8 mouse cellular contexts compared by ENCODE assay signal in the genomic region with DNA sequence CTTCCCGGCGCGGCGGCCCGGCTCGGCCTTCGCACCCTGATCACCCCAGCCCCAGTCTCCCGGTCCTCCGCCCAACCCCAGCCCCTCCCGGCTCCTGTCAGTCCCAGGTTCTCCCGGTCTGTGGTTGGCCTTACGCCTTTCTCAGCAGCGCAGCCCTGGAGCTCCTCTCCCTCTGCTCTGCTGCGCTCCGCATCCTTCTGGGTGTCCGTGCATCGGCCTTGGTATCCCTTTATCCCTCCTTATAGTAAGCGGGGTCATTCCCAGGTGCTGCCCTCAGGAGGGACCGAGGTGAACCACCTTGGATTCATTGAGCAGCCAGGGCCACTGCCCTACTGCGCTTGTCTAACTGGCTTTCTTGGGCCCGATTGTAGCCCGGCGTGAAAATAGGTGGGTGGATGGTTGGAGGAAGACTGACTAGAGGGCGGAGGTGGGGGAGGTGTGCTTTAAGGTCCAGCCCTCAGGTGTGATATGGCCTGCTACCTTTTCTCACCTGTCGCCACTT. TPM values are rescaled to one million over a fixed set of nuclear protein-coding genes. Genes with fewer than 3 reads are reported as not detected.
DNase-seq lines count a peak whose midpoint lies in the region; ATAC-seq and TF ChIP-seq lines count a peak whose summit lies in the region.

No protein-coding gene starts in this region.

- H3K79me2 ChIP-seq in C2C12 (ENCODE audit: control insufficient read depth, insufficient read depth): peaks cover 91% of the 10 kb centered on the region

- peaks cover 21% of the 10 kb centered on the region for H3K36me3 ChIP-seq in heart, embryonic 12.5 days
- H3K36me3 ChIP-seq in C2C12 (ENCODE audit: control insufficient read depth, insufficient read depth): peaks cover 25% of the 10 kb centered on the region
- no peaks in the 10 kb centered on the region; the same call in 1 of the 2 replicates for H3K36me3 ChIP-seq in hindbrain, postnatal 0 days (ENCODE audit: insufficient read depth, low read length)

- H3K27ac ChIP-seq in heart, embryonic 12.5 days (ENCODE audit: poor library complexity, severe bottlenecking): peak overlapping the region; percentile 86
- H3K27ac ChIP-seq in hindbrain, postnatal 0 days: peak overlapping the region; percentile 95

- intact Hi-C loops in heart, postnatal 25 days (cut with DNase I): loop anchor here (10.0 kb wide), 1 partner anchor 364 kb away; a partner anchor contains a TSS

- H3K9me3 ChIP-seq in heart, embryonic 12.5 days (replicated peaks): no peaks in the 10 kb centered on the region
- no peaks in the 10 kb centered on the region for H3K9me3 ChIP-seq in hindbrain, postnatal 0 days (ENCODE audit: low read length)

- H3K79me3 ChIP-seq in C2C12 (ENCODE audit: low read depth): peaks cover 54% of the 10 kb centered on the region

- peak overlapping the region; percentile 94 for H3K9ac ChIP-seq in heart, embryonic 12.5 days
- H3K9ac ChIP-seq in hindbrain, postnatal 0 days (replicated peaks; ENCODE audit: low read length): peak overlapping the region; percentile 83

- H3K4me1 ChIP-seq in heart, embryonic 12.5 days (replicated peaks): peaks cover 51% of the 10 kb centered on the region
- H3K4me1 ChIP-seq in hindbrain, postnatal 0 days (ENCODE audit: insufficient read depth, low read length): peaks cover 32% of the 10 kb centered on the region

- no peaks in the 10 kb centered on the region for H3K27me3 ChIP-seq in heart, embryonic 12.5 days (replicated peaks)
- no peaks in the 10 kb centered on the region for H3K27me3 ChIP-seq in C2C12 (ENCODE audit: control insufficient read depth, insufficient read depth, insufficient read length)
- H3K27me3 ChIP-seq in hindbrain, postnatal 0 days (ENCODE audit: insufficient read depth, low read length): no peaks in the 10 kb centered on the region

- 1% methylated on average over 25 of the region's 25 CpGs for WGBS in heart, embryonic 12.5 days
- WGBS in hindbrain, postnatal 0 days: 1% methylated on average over 22 of the region's 25 CpGs

- peak; percentile 48 for ATAC-seq in heart, embryonic 12.5 days (ENCODE audit: insufficient number of reproducible peaks, low FRiP score)
- peak; percentile 51 for ATAC-seq in hindbrain, postnatal 0 days
- peak; percentile 1; the same call in 1 of the 2 replicates for ATAC-seq in megakaryocyte-erythroid progenitor cell, adult 5-6 weeks (replicated peaks; ENCODE audit: low FRiP score, low TSS enrichment, poor library complexity, severe bottlenecking)

- TF ChIP-seq CTCF in C2C12 (IDR thresholded peaks at IDR 0.05; ENCODE audit: control insufficient read depth, insufficient read depth, insufficient read length): no peak
- no peak for TF ChIP-seq CTCF in hindbrain, postnatal 0 days (IDR thresholded peaks at IDR 0.05; ENCODE audit: low read depth)

- H3ac ChIP-seq in C2C12 (ENCODE audit: control insufficient read depth, insufficient read length, low read depth): peak overlapping the region; percentile 96

- DNase-seq in heart, postnatal 25 days (ENCODE audit: low spot score): no peak
- DNase-seq in c-Kit-positive CD71-positive TER-119-negative erythroid progenitor cells, embryonic 14.5 days (ENCODE audit: low read depth): peak; percentile 29
- DNase-seq in hindbrain, postnatal 0 days (ENCODE audit: low spot score): peak; percentile 53
- no peak for DNase-seq in ovary, postnatal 10 days (ENCODE audit: low spot score)
- no peak for DNase-seq in right cerebral cortex, postnatal 14 days

- H3K4me2 ChIP-seq in heart, embryonic 12.5 days: peak overlapping the region; percentile 98
- H3K4me2 ChIP-seq in hindbrain, postnatal 0 days (ENCODE audit: low read depth, low read length): peak overlapping the region; percentile 90

- peak overlapping the region; percentile 94 for H3K4me3 ChIP-seq in heart, embryonic 12.5 days
- H3K4me3 ChIP-seq in C2C12 (ENCODE audit: insufficient read depth, poor library complexity, severe bottlenecking): peak overlapping the region; percentile 91
- peak overlapping the region; percentile 62 for H3K4me3 ChIP-seq in hindbrain, postnatal 0 days (ENCODE audit: low read length)

TF ChIP-seq in C2C12, 6 proteins besides CTCF, POLR2A, EP300 and RAD21:
- no peak for TF ChIP-seq MYOG (IDR thresholded peaks at IDR 0.05; ENCODE audit: control insufficient read depth, extremely low read depth, insufficient read length)
- no peak for TF ChIP-seq FOSL1 (IDR thresholded peaks at IDR 0.05; ENCODE audit: insufficient read depth, low read length, poor library complexity, severe bottlenecking)
- no peak for TF ChIP-seq USF1 (IDR thresholded peaks at IDR 0.05; ENCODE audit: low read depth)
- no peak for TF ChIP-seq CEBPB (IDR thresholded peaks at IDR 0.05; ENCODE audit: low read depth)
- TF ChIP-seq MAX (IDR thresholded peaks at IDR 0.05): no peak
- no peak for TF ChIP-seq MYOD1 (IDR thresholded peaks at IDR 0.05; ENCODE audit: control insufficient read depth, insufficient read length, low read depth)

RNA-seq across cellular contexts. Expression of a gene that starts 3.0 kb away (rescaled TPM):
- 733 and 779 TPM in 2 replicates for polyA plus RNA-seq in heart, embryonic 12.5 days (2016; fragmentation: Nextera tagmentation; extraction: Ambion mirVana)
- 100 to 1,000 TPM; 298 to 299 TPM for total RNA-seq in heart, postnatal 25 days (2021)
- 1,492 TPM for polyA plus RNA-seq in C2C12 (2012; fragmentation: generic; extraction: Trizol)
- 41.1 and 46.1 TPM in 2 replicates for total RNA-seq in hindbrain, postnatal 0 days (2014; rRNA removed)
- 600 and 645 TPM in 2 replicates for polyA plus RNA-seq in hindbrain, postnatal 0 days (2015; fragmentation: Nextera tagmentation; extraction: Ambion mirVana)
- total RNA-seq in megakaryocyte-erythroid progenitor cell, adult 5-6 weeks (2014; fragmentation: Nextera tagmentation): 1,595 and 1,825 TPM in 2 replicates
- 1,385 and 1,766 TPM in 2 replicates for total RNA-seq in megakaryocyte-erythroid progenitor cell, adult 5-6 weeks (2017)

RNA-seq across cellular contexts. Expression of a gene that starts 3.3 kb away (rescaled TPM):
- polyA plus RNA-seq in heart, embryonic 12.5 days (2016; fragmentation: Nextera tagmentation; extraction: Ambion mirVana): 81.7 and 82.3 TPM in 2 replicates
- total RNA-seq in heart, postnatal 25 days (2021): 10 to 100 TPM; 81.8 to 87.5 TPM
- polyA plus RNA-seq in C2C12 (2012; fragmentation: generic; extraction: Trizol): 73.7 TPM
- 45.5 and 63.8 TPM in 2 replicates for total RNA-seq in hindbrain, postnatal 0 days (2014; rRNA removed)
- polyA plus RNA-seq in hindbrain, postnatal 0 days (2015; fragmentation: Nextera tagmentation; extraction: Ambion mirVana): 176 and 181 TPM in 2 replicates
- total RNA-seq in megakaryocyte-erythroid progenitor cell, adult 5-6 weeks (2014; fragmentation: Nextera tagmentation): 56.6 and 77.5 TPM in 2 replicates
- 39.5 and 52.9 TPM in 2 replicates for total RNA-seq in megakaryocyte-erythroid progenitor cell, adult 5-6 weeks (2017)

RNA-seq across cellular contexts. Expression of a gene that starts 11.1 kb away (rescaled TPM):
- polyA plus RNA-seq in heart, embryonic 12.5 days (2016; fragmentation: Nextera tagmentation; extraction: Ambion mirVana): 0.91 and 1.0 TPM in 2 replicates
- total RNA-seq in heart, postnatal 25 days (2021): under 1 TPM; 0.08 TPM
- 0.61 TPM for polyA plus RNA-seq in C2C12 (2012; fragmentation: generic; extraction: Trizol)
- total RNA-seq in hindbrain, postnatal 0 days (2014; rRNA removed): 0.93 and 1.2 TPM in 2 replicates
- polyA plus RNA-seq in hindbrain, postnatal 0 days (2015; fragmentation: Nextera tagmentation; extraction: Ambion mirVana): 0.66 and 0.73 TPM in 2 replicates
- 0.89 and 1.4 TPM in 2 replicates for total RNA-seq in megakaryocyte-erythroid progenitor cell, adult 5-6 weeks (2014; fragmentation: Nextera tagmentation)
- total RNA-seq in megakaryocyte-erythroid progenitor cell, adult 5-6 weeks (2017): 0.27 TPM in 1 of 2 replicates, not detected in the other

RNA-seq across cellular contexts. Expression of a gene that starts 56.9 kb away (rescaled TPM):
- polyA plus RNA-seq in heart, embryonic 12.5 days (2016; fragmentation: Nextera tagmentation; extraction: Ambion mirVana): 22.0 and 23.3 TPM in 2 replicates
- 10 to 100 TPM; 14.7 to 15.0 TPM for total RNA-seq in heart, postnatal 25 days (2021)
- 4.1 TPM for polyA plus RNA-seq in C2C12 (2012; fragmentation: generic; extraction: Trizol)
- 12.8 and 17.4 TPM in 2 replicates for total RNA-seq in hindbrain, postnatal 0 days (2014; rRNA removed)
- polyA plus RNA-seq in hindbrain, postnatal 0 days (2015; fragmentation: Nextera tagmentation; extraction: Ambion mirVana): 27.7 and 30.3 TPM in 2 replicates
- total RNA-seq in megakaryocyte-erythroid progenitor cell, adult 5-6 weeks (2014; fragmentation: Nextera tagmentation): 21.3 and 32.2 TPM in 2 replicates
- total RNA-seq in megakaryocyte-erythroid progenitor cell, adult 5-6 weeks (2017): 17.5 and 21.8 TPM in 2 replicates

Comparison
In these comparisons a context has a peak if more than half of its experiments do, and no peak if none do; other contexts are left out.
1. ATAC-seq: peak in every context shown above with its lines; median percentile 51 in hindbrain, postnatal 0 days; 48 in heart, embryonic 12.5 days; 1 in megakaryocyte-erythroid progenitor cell, adult 5-6 weeks.
2. DNase-seq: peak in c-Kit-positive CD71-positive TER-119-negative erythroid progenitor cells, embryonic 14.5 days (single experiment) and hindbrain, postnatal 0 days (single experiment); none in heart, postnatal 25 days (single experiment), ovary, postnatal 10 days (single experiment) and right cerebral cortex, postnatal 14 days (single experiment).
3. RNA of a gene that starts 3.0 kb away (total RNA-seq): 1,385 to 1,825 TPM in megakaryocyte-erythroid progenitor cell, adult 5-6 weeks; 298 to 299 TPM in heart, postnatal 25 days and 41.1 to 46.1 TPM in hindbrain, postnatal 0 days; every median in the first group is over 4 times any median in the second.
4. Peak in every context shown above with its lines, with median percentiles within 50 percentile points of each other: H3K4me3 ChIP-seq.